Mouse (Mus musculus) midbrain, embryonic 11.5 days (tissue): ENCODE measurements around the gene Emb. TPM values are rescaled to one million over a fixed set of nuclear protein-coding genes. Genes with fewer than 3 reads are reported as not detected.

Source experiments
- ATAC-seq: fragments of 200-750 bp; cut with Nextera tagmentation; 2 replicates; pipeline ENCODE4 v1.8.0; 2017; ENCODE audit warnings: moderate TSS enrichment, moderate library complexity; ENCODE audit not compliant: low FRiP score
- DNase-seq: peaks from one replicate; pipeline ENCODE4 v3.0.0; 2015; ENCODE audit warnings: low spot score; ENCODE audit errors: missing footprints
- H3K27ac ChIP-seq: fragments of 300-500 bp; sonication (generic); 2 replicates; pipeline ENCODE4 v1.5.1; 2014; ENCODE audit warnings: low read depth, low read length
- H3K27me3 ChIP-seq: fragments of 300-500 bp; sonication (generic); 2 replicates; pipeline ENCODE4 v1.6.1; 2014; ENCODE audit warnings: mild to moderate bottlenecking, low read length, moderate library complexity, mixed read lengths; ENCODE audit not compliant: control insufficient read depth, insufficient read depth
- H3K36me3 ChIP-seq: fragments of 300-500 bp; sonication (generic); 2 replicates; pipeline ENCODE4 v1.6.1; 2014; ENCODE audit warnings: mild to moderate bottlenecking, low read length, moderate library complexity, mixed read lengths; ENCODE audit not compliant: control insufficient read depth, insufficient read depth
- H3K4me1 ChIP-seq: fragments of 300-500 bp; sonication (generic); 2 replicates; pipeline ENCODE4 v1.6.1; 2014; ENCODE audit warnings: low read length; ENCODE audit not compliant: control insufficient read depth, insufficient read depth
- H3K4me2 ChIP-seq: fragments of 300-500 bp; sonication (generic); 2 replicates; pipeline ENCODE4 v1.6.1; 2014; ENCODE audit warnings: mild to moderate bottlenecking, moderate library complexity
- H3K4me3 ChIP-seq: fragments of 300-500 bp; sonication (generic); 2 replicates; pipeline ENCODE4 v1.5.1; 2014; ENCODE audit warnings: low read depth, low read length
- H3K9ac ChIP-seq: fragments of 300-500 bp; sonication (generic); 2 replicates; pipeline ENCODE4 v1.6.1; 2014; ENCODE audit warnings: low read length
- H3K9me3 ChIP-seq: fragments of 300-500 bp; sonication (generic); 2 replicates; pipeline ENCODE4 v1.6.1; 2016; ENCODE audit warnings: low read length; ENCODE audit not compliant: control insufficient read depth
- WGBS: fragments of 180-500 bp; shearing (Covaris S2); extraction: QIAGEN DNeasy Blood & Tissue Kit; methylation state at CpG from one replicate; pipeline ENCODE4 v1.1.7; 2014; 5-methylcytosine and 5-hydroxymethylcytosine counted together
- polyA plus RNA-seq: library from polyadenylated mRNA; unstranded; fragments of >200 nt; fragmentation: Nextera tagmentation; extraction: Ambion mirVana; gene quantifications from 2 replicates; pipeline ENCODE4 v1.2.1, GENCODE M21; 2014

The Emb gene
- polyA plus RNA-seq, 1 experiment from 2014 or later, result 39.3 TPM

- ATAC-seq (no peak), DNase-seq (peak; percentile 73)
Observed at GRCm38 (mm10) chr13:117197666-117198065, 10.7 kb upstream of the Emb start.

GRCm38 (mm10) chr13:117198402-117199083 lies 9.8 kb upstream of the Emb start:
- H3K4me1 ChIP-seq, result no peaks in the 10 kb centered on the region
- DNase-seq (peak; percentile 93), ATAC-seq (peak; percentile 25)
- no peak overlapping the region for H3K4me3 ChIP-seq
- no peak overlapping the region for H3K9ac ChIP-seq
- no peaks in the 10 kb centered on the region for H3K9me3 ChIP-seq
- no peak overlapping the region for H3K27ac ChIP-seq
- WGBS, result 91% methylated on average over 7 of the region's 7 CpGs
- H3K36me3 ChIP-seq, result no peaks in the 10 kb centered on the region
- H3K4me2 ChIP-seq, result no peak overlapping the region
- H3K27me3 ChIP-seq, result no peaks in the 10 kb centered on the region

More at GRCm38 (mm10) chr13:117197666-117198065, 10.7 kb upstream of the Emb start:
- H3K27ac ChIP-seq, result no peak overlapping the region
- no peak overlapping the region for H3K9ac ChIP-seq
- no peak overlapping the region for H3K4me2 ChIP-seq
- no peaks in the 10 kb centered on the region for H3K36me3 ChIP-seq
- 86% methylated on average over 2 of the region's 2 CpGs for WGBS
- no peaks in the 10 kb centered on the region for H3K9me3 ChIP-seq
- H3K27me3 ChIP-seq, result no peaks in the 10 kb centered on the region
- no peaks in the 10 kb centered on the region for H3K4me1 ChIP-seq
- H3K4me3 ChIP-seq, result no peak overlapping the region

GRCm38 (mm10) chr13:117202755-117203471 lies 5.4 kb upstream of the Emb start:
- no peak overlapping the region for H3K9ac ChIP-seq
- H3K4me2 ChIP-seq, result no peak overlapping the region
- 51% methylated on average over 22 of the region's 22 CpGs for WGBS
- no peaks in the 10 kb centered on the region for H3K4me1 ChIP-seq
- H3K9me3 ChIP-seq, result no peaks in the 10 kb centered on the region
- no peak overlapping the region for H3K27ac ChIP-seq
- ATAC-seq (peak; percentile 75), DNase-seq (peak; percentile 86)
- no peaks in the 10 kb centered on the region for H3K36me3 ChIP-seq
- no peak overlapping the region for H3K4me3 ChIP-seq
- no peaks in the 10 kb centered on the region for H3K27me3 ChIP-seq

- Histone ChIP-seq H3K4me1 (no peaks in the 10 kb centered on the region), H3K27ac (no peak overlapping the region), H3K4me2 (no peak overlapping the region), H3K36me3 (no peaks in the 10 kb centered on the region), H3K9me3 (no peaks in the 10 kb centered on the region), H3K9ac (no peak overlapping the region), H3K4me3 (no peak overlapping the region), H3K27me3 (no peaks in the 10 kb centered on the region)
- ATAC-seq (no peak), DNase-seq (no peak)
- 92% methylated on average over 7 of the region's 7 CpGs for WGBS
Observed at GRCm38 (mm10) chr13:117204685-117205084, 3.7 kb upstream of the Emb start.

GRCm38 (mm10) chr13:117206066-117206465 lies 2.3 kb upstream of the Emb start:
- no peaks in the 10 kb centered on the region for H3K27me3 ChIP-seq
- peak; percentile 62 for DNase-seq
- no peak overlapping the region for H3K4me2 ChIP-seq
- H3K36me3 ChIP-seq, result no peaks in the 10 kb centered on the region
- no peak overlapping the region for H3K27ac ChIP-seq
- H3K9ac ChIP-seq, result no peak overlapping the region
- H3K4me1 ChIP-seq, result no peaks in the 10 kb centered on the region
- no peaks in the 10 kb centered on the region for H3K9me3 ChIP-seq
- 93% methylated on average over 8 of the region's 8 CpGs for WGBS
- ATAC-seq, result no peak
- H3K4me3 ChIP-seq, result no peak overlapping the region

- no peaks in the 10 kb centered on the region for H3K27me3 ChIP-seq
- DNase-seq (peak; percentile 72), ATAC-seq (no peak)
- 68% methylated on average over 11 of the region's 11 CpGs for WGBS
- no peaks in the 10 kb centered on the region for H3K36me3 ChIP-seq
- no peaks in the 10 kb centered on the region for H3K9me3 ChIP-seq
- H3K9ac ChIP-seq, result no peak overlapping the region
- H3K27ac ChIP-seq, result no peak overlapping the region
- no peak overlapping the region for H3K4me3 ChIP-seq
- no peak overlapping the region for H3K4me2 ChIP-seq
- H3K4me1 ChIP-seq, result peaks cover 7% of the 10 kb centered on the region
Observed at GRCm38 (mm10) chr13:117211386-117211875, 3.1 kb downstream of the Emb start.

- under 1% methylated on average over 10 of the region's 10 CpGs for WGBS
- peak; percentile 93 for DNase-seq
- H3K4me3 ChIP-seq, result no peak overlapping the region
Observed at GRCm38 (mm10) chr13:117215481-117215880, 7.1 kb downstream of the Emb start.

GRCm38 (mm10) chr13:117216126-117216525 lies 7.8 kb downstream of the Emb start:
- no peak for ATAC-seq
- Histone ChIP-seq H3K4me1 (peaks cover 14% of the 10 kb centered on the region), H3K4me2 (no peak overlapping the region), H3K4me3 (no peak overlapping the region), H3K27ac (no peak overlapping the region; the same call in 1 of the 2 replicates), H3K9me3 (no peaks in the 10 kb centered on the region), H3K27me3 (no peaks in the 10 kb centered on the region), H3K9ac (no peak overlapping the region), H3K36me3 (no peaks in the 10 kb centered on the region)
- WGBS, result 5% methylated on average over 10 of the region's 10 CpGs
- peak; percentile 90 for DNase-seq

More at GRCm38 (mm10) chr13:117215481-117215880, 7.1 kb downstream of the Emb start:
- peak; percentile 52 for ATAC-seq
- Histone ChIP-seq H3K9ac (no peak overlapping the region), H3K27ac (no peak overlapping the region; the same call in 1 of the 2 replicates), H3K4me2 (no peak overlapping the region), H3K27me3 (no peaks in the 10 kb centered on the region), H3K4me1 (peaks cover 14% of the 10 kb centered on the region), H3K9me3 (no peaks in the 10 kb centered on the region), H3K36me3 (no peaks in the 10 kb centered on the region)

GRCm38 (mm10) chr13:117216752-117217363 lies 8.5 kb downstream of the Emb start:
- no peak overlapping the region for H3K4me3 ChIP-seq
- H3K27ac ChIP-seq, result no peak overlapping the region
- no peak overlapping the region for H3K9ac ChIP-seq
- no peaks in the 10 kb centered on the region for H3K9me3 ChIP-seq
- peaks cover 18% of the 10 kb centered on the region for H3K4me1 ChIP-seq
- no peak for ATAC-seq
- DNase-seq, result no peak
- no peak overlapping the region for H3K4me2 ChIP-seq
- no peaks in the 10 kb centered on the region for H3K36me3 ChIP-seq
- 12% methylated on average over 9 of the region's 9 CpGs for WGBS
- no peaks in the 10 kb centered on the region for H3K27me3 ChIP-seq
